Mouse (Mus musculus): ENCODE results near the gene Arid3b. TPM values are rescaled to one million over a fixed set of nuclear protein-coding genes. Genes with fewer than 3 reads are reported as not detected.
A peak's percentile ranks its signal among the peaks of the same experiment; 100 is the strongest.

The Arid3b gene
- polyA plus RNA-seq, 1 experiment from 2014 or later = 4.3 TPM

- Histone ChIP-seq H3K9ac (ENCODE audit: low read length) (no peak overlapping the region), H3K9me3 (ENCODE audit: control insufficient read depth, low read length) (no peaks in the 10 kb centered on the region), H3K27me3 (ENCODE audit: control insufficient read depth, insufficient read depth, low read depth, low read length) (no peaks in the 10 kb centered on the region), H3K4me2 (ENCODE audit: low read depth, low read length) (no peak overlapping the region), H3K27ac (ENCODE audit: low read length) (no peak overlapping the region), H3K4me1 (replicated peaks; ENCODE audit: control insufficient read depth, insufficient read depth, low read length) (peaks cover 21% of the 10 kb centered on the region), H3K36me3 (ENCODE audit: control insufficient read depth, insufficient read depth, low read length) (no peaks in the 10 kb centered on the region), H3K4me3 (ENCODE audit: low read length) (no peak overlapping the region)
- WGBS = 57% methylated on average over 1 of the region's 1 CpGs
- ATAC-seq (ENCODE audit: low read depth) = no peak
Observed at GRCm38 (mm10) chr9:57814014-57814413, 22.6 kb downstream of the Arid3b start.

- Histone ChIP-seq H3K27me3 (ENCODE audit: control insufficient read depth, insufficient read depth, low read depth, low read length) (no peaks in the 10 kb centered on the region), H3K4me1 (replicated peaks; ENCODE audit: control insufficient read depth, insufficient read depth, low read length) (peaks cover 8% of the 10 kb centered on the region), H3K4me2 (ENCODE audit: low read depth, low read length) (no peak overlapping the region), H3K27ac (ENCODE audit: low read length) (no peak overlapping the region), H3K9ac (ENCODE audit: low read length) (no peak overlapping the region), H3K36me3 (ENCODE audit: control insufficient read depth, insufficient read depth, low read length) (no peaks in the 10 kb centered on the region), H3K9me3 (ENCODE audit: control insufficient read depth, low read length) (no peaks in the 10 kb centered on the region), H3K4me3 (ENCODE audit: low read length) (no peak overlapping the region)
- 40% methylated on average over 8 of the region's 8 CpGs for WGBS
- no peak for ATAC-seq (ENCODE audit: low read depth)
Observed at GRCm38 (mm10) chr9:57811793-57812733, 24.5 kb downstream of the Arid3b start.

GRCm38 (mm10) chr9:57810691-57811090, 25.9 kb downstream of the Arid3b start:
- Histone ChIP-seq H3K4me2 (ENCODE audit: low read depth, low read length) (no peak overlapping the region), H3K4me1 (replicated peaks; ENCODE audit: control insufficient read depth, insufficient read depth, low read length) (peaks cover 4% of the 10 kb centered on the region; the same call in 1 of the 2 replicates), H3K9me3 (ENCODE audit: control insufficient read depth, low read length) (no peaks in the 10 kb centered on the region), H3K36me3 (ENCODE audit: control insufficient read depth, insufficient read depth, low read length) (no peaks in the 10 kb centered on the region), H3K27ac (ENCODE audit: low read length) (no peak overlapping the region), H3K9ac (ENCODE audit: low read length) (no peak overlapping the region), H3K4me3 (ENCODE audit: low read length) (no peak overlapping the region), H3K27me3 (ENCODE audit: control insufficient read depth, insufficient read depth, low read depth, low read length) (no peaks in the 10 kb centered on the region)
- WGBS = 66% methylated on average over 3 of the region's 3 CpGs
- ATAC-seq (ENCODE audit: low read depth) = no peak

- H3K27ac ChIP-seq (ENCODE audit: low read length) = no peak overlapping the region
- no peaks in the 10 kb centered on the region for H3K36me3 ChIP-seq (ENCODE audit: control insufficient read depth, insufficient read depth, low read length)
- peaks cover 2% of the 10 kb centered on the region; the same call in 1 of the 2 replicates for H3K4me1 ChIP-seq (replicated peaks; ENCODE audit: control insufficient read depth, insufficient read depth, low read length)
- H3K27me3 ChIP-seq (ENCODE audit: control insufficient read depth, insufficient read depth, low read depth, low read length) = no peaks in the 10 kb centered on the region
- H3K4me3 ChIP-seq (ENCODE audit: low read length) = no peak overlapping the region
- H3K9ac ChIP-seq (ENCODE audit: low read length) = no peak overlapping the region
- WGBS = 56% methylated on average over 5 of the region's 5 CpGs
- ATAC-seq (ENCODE audit: low read depth) = no peak
- no peak overlapping the region for H3K4me2 ChIP-seq (ENCODE audit: low read depth, low read length)
- no peaks in the 10 kb centered on the region for H3K9me3 ChIP-seq (ENCODE audit: control insufficient read depth, low read length)
Observed at GRCm38 (mm10) chr9:57808771-57809310, 27.8 kb downstream of the Arid3b start.

- WGBS = 69% methylated on average over 4 of the region's 4 CpGs
- Histone ChIP-seq H3K27ac (ENCODE audit: low read length) (no peak overlapping the region), H3K4me2 (ENCODE audit: low read depth, low read length) (no peak overlapping the region), H3K4me1 (replicated peaks; ENCODE audit: control insufficient read depth, insufficient read depth, low read length) (peaks cover 7% of the 10 kb centered on the region), H3K36me3 (ENCODE audit: control insufficient read depth, insufficient read depth, low read length) (no peaks in the 10 kb centered on the region), H3K27me3 (ENCODE audit: control insufficient read depth, insufficient read depth, low read depth, low read length) (no peaks in the 10 kb centered on the region), H3K4me3 (ENCODE audit: low read length) (no peak overlapping the region), H3K9ac (ENCODE audit: low read length) (no peak overlapping the region), H3K9me3 (ENCODE audit: control insufficient read depth, low read length) (no peaks in the 10 kb centered on the region)
- no peak for ATAC-seq (ENCODE audit: low read depth)
Observed at GRCm38 (mm10) chr9:57807174-57807651, 29.4 kb downstream of the Arid3b start.

- H3K9ac ChIP-seq (ENCODE audit: low read length) = no peak overlapping the region
- H3K27me3 ChIP-seq (ENCODE audit: control insufficient read depth, insufficient read depth, low read depth, low read length) = no peaks in the 10 kb centered on the region
- peaks cover 7% of the 10 kb centered on the region for H3K4me1 ChIP-seq (replicated peaks; ENCODE audit: control insufficient read depth, insufficient read depth, low read length)
- ATAC-seq (ENCODE audit: low read depth) = no peak
- no peak overlapping the region for H3K4me2 ChIP-seq (ENCODE audit: low read depth, low read length)
- no peak overlapping the region for H3K27ac ChIP-seq (ENCODE audit: low read length)
- 33% methylated on average over 1 of the region's 1 CpGs for WGBS
- H3K4me3 ChIP-seq (ENCODE audit: low read length) = no peak overlapping the region
- no peaks in the 10 kb centered on the region for H3K9me3 ChIP-seq (ENCODE audit: control insufficient read depth, low read length)
- no peaks in the 10 kb centered on the region for H3K36me3 ChIP-seq (ENCODE audit: control insufficient read depth, insufficient read depth, low read length)
Observed at GRCm38 (mm10) chr9:57806066-57806481, 30.5 kb downstream of the Arid3b start.

GRCm38 (mm10) chr9:57805087-57805737, 31.4 kb downstream of the Arid3b start:
- Histone ChIP-seq H3K9me3 (ENCODE audit: control insufficient read depth, low read length) (no peaks in the 10 kb centered on the region), H3K27ac (ENCODE audit: low read length) (no peak overlapping the region), H3K4me1 (replicated peaks; ENCODE audit: control insufficient read depth, insufficient read depth, low read length) (peaks cover 7% of the 10 kb centered on the region), H3K4me2 (ENCODE audit: low read depth, low read length) (no peak overlapping the region), H3K36me3 (ENCODE audit: control insufficient read depth, insufficient read depth, low read length) (no peaks in the 10 kb centered on the region), H3K9ac (ENCODE audit: low read length) (no peak overlapping the region), H3K4me3 (ENCODE audit: low read length) (no peak overlapping the region), H3K27me3 (ENCODE audit: control insufficient read depth, insufficient read depth, low read depth, low read length) (no peaks in the 10 kb centered on the region)
- WGBS = 57% methylated on average over 10 of the region's 10 CpGs
- ATAC-seq (ENCODE audit: low read depth) = no peak

GRCm38 (mm10) chr9:57803839-57804238, 32.8 kb downstream of the Arid3b start:
- Histone ChIP-seq H3K36me3 (ENCODE audit: control insufficient read depth, insufficient read depth, low read length) (no peaks in the 10 kb centered on the region), H3K27ac (ENCODE audit: low read length) (0 out of 2 replicates have a peak overlapping the region, but pooled peaks have one; percentile 45), H3K9me3 (ENCODE audit: control insufficient read depth, low read length) (no peaks in the 10 kb centered on the region), H3K27me3 (ENCODE audit: control insufficient read depth, insufficient read depth, low read depth, low read length) (no peaks in the 10 kb centered on the region), H3K4me2 (ENCODE audit: low read depth, low read length) (no peak overlapping the region), H3K4me1 (replicated peaks; ENCODE audit: control insufficient read depth, insufficient read depth, low read length) (peaks cover 12% of the 10 kb centered on the region), H3K9ac (ENCODE audit: low read length) (no peak overlapping the region), H3K4me3 (ENCODE audit: low read length) (no peak overlapping the region)
- peak; percentile 55 for ATAC-seq (ENCODE audit: low read depth)
- WGBS = 12% methylated on average over 4 of the region's 4 CpGs

- no peaks in the 10 kb centered on the region for H3K9me3 ChIP-seq (ENCODE audit: control insufficient read depth, low read length)
- no peak overlapping the region for H3K4me2 ChIP-seq (ENCODE audit: low read depth, low read length)
- no peak for ATAC-seq (ENCODE audit: low read depth)
- peaks cover 14% of the 10 kb centered on the region for H3K4me1 ChIP-seq (replicated peaks; ENCODE audit: control insufficient read depth, insufficient read depth, low read length)
- 12% methylated on average over 3 of the region's 3 CpGs for WGBS
- no peak overlapping the region for H3K27ac ChIP-seq (ENCODE audit: low read length)
- H3K4me3 ChIP-seq (ENCODE audit: low read length) = no peak overlapping the region
- no peaks in the 10 kb centered on the region for H3K36me3 ChIP-seq (ENCODE audit: control insufficient read depth, insufficient read depth, low read length)
- no peak overlapping the region for H3K9ac ChIP-seq (ENCODE audit: low read length)
- H3K27me3 ChIP-seq (ENCODE audit: control insufficient read depth, insufficient read depth, low read depth, low read length) = no peaks in the 10 kb centered on the region
Observed at GRCm38 (mm10) chr9:57803047-57803446, 33.5 kb downstream of the Arid3b start.
